Mouse (Mus musculus) neutrophil, adult 5-6 weeks (primary cell): ENCODE results near the gene 9230112D13Rik. TPM values are rescaled to one million over a fixed set of nuclear protein-coding genes. Genes with fewer than 3 reads are reported as not detected.

Experiments used
- ATAC-seq: fragments of 151-379, 151-347 bp; 2 replicates; pipeline ENCODE4 v1.8.0; 2017; ENCODE audit warnings: mild to moderate bottlenecking, moderate TSS enrichment; ENCODE audit not compliant: insufficient number of reproducible peaks, poor library complexity, low FRiP score, severe bottlenecking; ENCODE audit errors: extremely low read depth
- total RNA-seq: library from RNA; stranded (forward); fragments of 200-1000 nt; gene quantifications from 2 replicates; pipeline ENCODE4 v1.2.3, GENCODE M21; 2017

9230112D13Rik gene
- total RNA-seq, 1 experiment from 2014 or later, result not detected

DNA sequence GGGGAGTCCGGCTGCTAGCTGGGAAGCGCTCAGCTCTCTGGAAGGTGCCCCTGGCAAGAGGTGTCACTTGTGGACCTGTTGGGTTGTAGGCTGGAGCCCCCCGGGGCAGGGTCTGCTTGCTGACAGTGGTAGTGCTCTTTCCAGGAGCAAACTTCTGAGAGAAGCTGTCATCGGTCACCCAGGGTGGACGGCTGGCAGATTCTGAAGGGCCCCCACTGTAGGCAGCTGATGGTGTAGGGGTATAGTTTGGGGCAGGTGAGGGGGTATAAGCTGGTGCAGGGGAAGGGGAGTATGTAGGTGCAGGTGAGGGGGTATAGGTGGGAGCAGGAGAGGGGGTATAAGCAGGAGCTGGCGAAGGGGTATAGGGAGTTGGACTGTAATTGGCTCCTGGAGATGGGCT lies 21.4 kb upstream of the 9230112D13Rik start:
- no peak for ATAC-seq

GRCm38 (mm10) chr14:34543596-34543995 lies 21.0 kb upstream of the 9230112D13Rik start:
- no peak for ATAC-seq

DNA sequence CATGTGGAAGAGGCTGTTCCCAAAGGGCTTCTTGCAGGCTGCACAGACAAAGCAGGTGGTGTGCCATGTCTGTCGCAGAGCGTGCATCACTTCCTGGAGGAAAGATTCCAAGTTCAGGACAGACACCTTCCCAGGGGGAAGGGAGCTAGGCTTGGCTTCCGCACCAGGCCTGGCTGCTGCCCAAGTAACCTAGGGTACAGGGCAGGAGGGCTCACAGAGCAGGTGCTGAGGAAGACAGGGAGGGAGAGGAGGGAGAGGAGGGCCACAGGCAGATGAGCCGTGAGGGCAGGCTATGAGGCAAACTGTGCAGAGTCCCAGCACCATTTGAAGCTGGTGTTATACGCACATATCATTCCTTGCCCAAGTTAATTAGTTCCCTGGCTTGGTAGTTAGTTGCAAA lies 19.3 kb upstream of the 9230112D13Rik start:
- no peak for ATAC-seq

GRCm38 (mm10) chr14:34540685-34541162 lies 18.1 kb upstream of the 9230112D13Rik start:
- no peak for ATAC-seq

GRCm38 (mm10) chr14:34535883-34536282 lies 13.3 kb upstream of the 9230112D13Rik start:
- ATAC-seq, result no peak

- ATAC-seq, result no peak
These were observed 10.9 kb upstream of the 9230112D13Rik start for GRCm38 (mm10) chr14:34533537-34533936.

- ATAC-seq, result no peak
These were observed 9.9 kb upstream of the 9230112D13Rik start for GRCm38 (mm10) chr14:34532536-34532935.

GRCm38 (mm10) chr14:34528804-34529203 lies 6.2 kb upstream of the 9230112D13Rik start:
- no peak for ATAC-seq

GRCm38 (mm10) chr14:34517959-34518544 lies 4.5 kb downstream of the 9230112D13Rik start:
- no peak for ATAC-seq

DNA sequence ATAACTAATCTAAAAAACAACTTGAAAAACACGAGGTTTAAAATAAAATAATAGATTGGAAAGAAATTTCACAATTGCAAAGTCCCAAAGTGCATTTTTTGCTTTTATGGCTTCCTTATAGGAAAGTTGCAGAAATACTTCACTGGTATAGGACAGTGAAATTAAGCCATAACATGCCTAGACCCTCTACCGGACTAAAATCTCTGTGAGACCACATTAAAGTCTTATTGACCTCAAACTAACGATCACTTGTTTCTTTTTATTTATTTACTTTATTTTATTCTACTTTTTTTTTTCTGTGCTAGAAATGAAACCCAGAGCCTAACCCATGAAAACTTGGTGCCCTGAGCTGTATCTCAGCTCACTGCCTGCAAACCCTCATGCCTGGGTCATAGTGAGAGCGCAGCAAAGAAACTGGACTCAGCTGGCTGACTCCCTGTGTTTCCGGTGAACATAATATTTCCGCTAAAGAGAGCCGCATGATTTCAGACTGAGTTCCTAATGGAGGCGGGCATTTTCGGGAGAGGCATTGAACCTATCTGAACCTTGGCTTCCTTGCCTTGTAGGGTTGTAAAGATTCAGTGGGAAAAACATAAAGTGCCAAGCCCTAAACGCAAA lies 5.5 kb downstream of the 9230112D13Rik start:
- no peak for ATAC-seq

DNA sequence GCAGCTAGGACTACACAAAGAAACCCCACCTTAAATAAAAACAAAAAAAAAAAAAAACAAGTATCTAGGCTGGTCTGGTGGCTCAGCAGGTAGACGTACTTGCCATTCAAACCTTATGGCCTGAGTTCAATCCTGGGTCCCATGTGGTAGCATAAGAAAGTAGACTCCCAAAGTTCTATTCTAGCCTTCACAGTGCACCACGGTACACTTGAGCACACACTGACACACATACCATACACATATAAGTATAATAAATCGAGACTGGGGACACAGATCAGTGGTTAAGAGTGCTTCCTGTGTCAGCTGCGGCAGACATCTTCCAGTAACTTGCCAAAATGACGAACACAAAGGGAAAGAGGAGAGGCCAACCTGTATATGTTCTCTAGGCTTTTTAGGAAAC lies 6.7 kb downstream of the 9230112D13Rik start:
- no peak for ATAC-seq

GRCm38 (mm10) chr14:34514120-34514519 lies 8.5 kb downstream of the 9230112D13Rik start:
- no peak for ATAC-seq

DNA sequence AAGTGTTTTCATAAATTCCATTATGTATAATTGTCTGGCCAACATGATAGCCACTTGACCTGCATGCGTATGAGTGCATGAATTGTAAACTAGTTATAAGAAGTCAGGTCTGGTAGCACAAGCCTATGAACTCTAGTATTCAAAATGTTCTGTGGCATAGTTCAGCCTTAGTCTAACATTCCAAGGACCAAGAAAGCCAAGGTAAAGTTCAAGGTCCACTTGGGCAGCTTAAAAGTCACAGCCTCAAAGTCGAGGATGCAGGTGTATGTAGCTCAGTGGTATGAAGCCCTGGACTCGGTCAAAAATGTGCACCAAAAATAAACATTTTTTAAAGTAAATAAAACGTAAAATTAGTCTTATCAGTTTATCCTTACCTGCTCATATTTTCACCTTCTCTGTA lies 10.0 kb downstream of the 9230112D13Rik start:
- ATAC-seq, result no peak

DNA sequence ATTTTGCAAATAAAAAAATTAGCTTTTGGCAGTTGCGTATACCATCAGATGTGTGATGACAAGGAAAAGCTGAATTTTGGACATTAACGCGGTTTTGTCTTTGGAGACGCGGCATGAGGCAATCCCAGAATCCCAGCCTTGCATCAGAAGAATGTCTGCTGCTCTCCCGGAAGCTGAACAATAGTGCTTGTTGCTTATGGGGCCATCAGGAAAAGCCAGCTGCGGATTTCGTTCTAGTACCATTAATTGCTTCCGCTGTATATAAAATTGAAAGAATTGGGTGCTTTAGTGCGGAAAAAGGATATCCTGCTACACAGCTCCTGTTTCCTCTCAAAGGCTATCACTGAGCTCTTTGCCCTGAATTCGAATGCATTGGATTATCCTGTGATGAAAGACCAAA lies 10.7 kb downstream of the 9230112D13Rik start:
- ATAC-seq, result no peak

GRCm38 (mm10) chr14:34508842-34509439 lies 13.7 kb downstream of the 9230112D13Rik start:
- ATAC-seq, result no peak

DNA sequence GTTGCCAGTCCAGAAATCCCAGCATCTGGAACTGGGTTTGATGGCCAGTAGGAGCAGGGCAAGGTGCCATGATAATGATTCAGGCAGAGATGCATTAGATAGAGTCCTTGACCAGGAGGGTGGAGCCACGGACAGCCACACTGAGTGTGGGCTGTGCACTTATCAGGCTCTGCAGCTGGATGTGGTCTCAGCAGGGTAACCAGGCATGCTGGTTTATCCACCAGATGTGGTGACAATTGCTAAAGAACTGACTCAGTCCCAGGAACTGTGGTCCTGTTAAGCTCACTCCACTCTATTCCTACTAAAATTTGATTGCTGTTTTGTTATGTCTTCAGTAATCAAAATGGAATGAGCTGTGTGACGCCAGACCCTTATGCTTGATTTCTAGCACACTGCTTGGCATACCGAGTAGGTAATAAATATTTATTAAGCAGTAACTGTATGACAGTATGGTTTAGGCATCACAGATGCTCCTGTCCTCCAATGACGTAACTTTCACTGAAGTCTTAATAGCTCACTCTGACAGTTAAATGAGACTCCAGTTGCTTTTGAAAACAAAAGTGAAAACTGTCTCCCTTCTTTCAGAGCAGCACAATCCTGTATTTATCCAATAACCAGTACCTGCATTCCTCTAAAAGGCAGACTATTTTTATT lies 14.3 kb downstream of the 9230112D13Rik start:
- ATAC-seq, result no peak

DNA sequence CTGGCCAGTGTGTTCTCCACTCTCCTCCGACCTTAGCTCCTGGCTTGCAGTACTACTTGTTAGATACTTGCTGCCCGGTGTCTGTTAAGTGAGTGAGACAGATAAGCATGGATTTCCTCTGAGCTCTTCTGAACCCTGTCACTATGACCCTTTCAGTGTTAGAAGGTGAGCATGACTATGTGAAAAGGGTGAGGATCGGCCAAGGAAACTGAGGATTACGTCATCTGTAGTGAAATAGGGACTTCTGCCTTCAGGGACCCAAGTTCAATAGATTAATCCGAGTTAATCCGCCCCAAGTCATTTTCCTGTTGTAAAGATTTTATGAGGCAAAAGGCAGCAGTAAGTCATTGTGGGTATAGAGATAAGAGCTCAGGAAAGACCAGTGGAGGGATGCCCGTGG lies 17.3 kb downstream of the 9230112D13Rik start:
- ATAC-seq, result no peak

- no peak for ATAC-seq
These were observed 18.2 kb downstream of the 9230112D13Rik start for GRCm38 (mm10) chr14:34504377-34504776.

GRCm38 (mm10) chr14:34503759-34504158 lies 18.8 kb downstream of the 9230112D13Rik start:
- no peak for ATAC-seq

DNA sequence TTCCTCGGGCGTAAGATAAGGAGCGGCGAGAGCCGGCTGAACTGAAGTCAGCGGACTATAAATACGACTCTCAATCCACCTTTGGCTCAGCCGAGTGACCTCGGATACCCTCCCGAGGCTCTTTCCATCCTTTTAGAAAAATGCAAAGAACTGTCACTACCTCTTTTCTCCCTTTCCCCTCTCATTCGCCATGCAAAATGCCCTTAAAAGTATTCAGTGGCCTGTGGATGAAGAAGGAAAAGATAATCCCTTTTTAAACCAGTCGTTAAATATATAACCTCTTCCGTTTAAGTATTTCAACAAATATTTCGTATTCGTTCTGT lies 19.3 kb downstream of the 9230112D13Rik start, which contains the start of gene Bmpr1a:
Bmpr1a (minus strand) TSS at position 17 of the 323 bp plus-strand sequence.
- no peak for ATAC-seq
